Mouse (Mus musculus): Measurements from ENCODE around the gene Dqx1. TPM values are rescaled to one million over a fixed set of nuclear protein-coding genes. Genes with fewer than 3 reads are reported as not detected.

Gene Dqx1
- polyA plus RNA-seq, 1 experiment from 2014 or later, result 6.1 TPM

DNA sequence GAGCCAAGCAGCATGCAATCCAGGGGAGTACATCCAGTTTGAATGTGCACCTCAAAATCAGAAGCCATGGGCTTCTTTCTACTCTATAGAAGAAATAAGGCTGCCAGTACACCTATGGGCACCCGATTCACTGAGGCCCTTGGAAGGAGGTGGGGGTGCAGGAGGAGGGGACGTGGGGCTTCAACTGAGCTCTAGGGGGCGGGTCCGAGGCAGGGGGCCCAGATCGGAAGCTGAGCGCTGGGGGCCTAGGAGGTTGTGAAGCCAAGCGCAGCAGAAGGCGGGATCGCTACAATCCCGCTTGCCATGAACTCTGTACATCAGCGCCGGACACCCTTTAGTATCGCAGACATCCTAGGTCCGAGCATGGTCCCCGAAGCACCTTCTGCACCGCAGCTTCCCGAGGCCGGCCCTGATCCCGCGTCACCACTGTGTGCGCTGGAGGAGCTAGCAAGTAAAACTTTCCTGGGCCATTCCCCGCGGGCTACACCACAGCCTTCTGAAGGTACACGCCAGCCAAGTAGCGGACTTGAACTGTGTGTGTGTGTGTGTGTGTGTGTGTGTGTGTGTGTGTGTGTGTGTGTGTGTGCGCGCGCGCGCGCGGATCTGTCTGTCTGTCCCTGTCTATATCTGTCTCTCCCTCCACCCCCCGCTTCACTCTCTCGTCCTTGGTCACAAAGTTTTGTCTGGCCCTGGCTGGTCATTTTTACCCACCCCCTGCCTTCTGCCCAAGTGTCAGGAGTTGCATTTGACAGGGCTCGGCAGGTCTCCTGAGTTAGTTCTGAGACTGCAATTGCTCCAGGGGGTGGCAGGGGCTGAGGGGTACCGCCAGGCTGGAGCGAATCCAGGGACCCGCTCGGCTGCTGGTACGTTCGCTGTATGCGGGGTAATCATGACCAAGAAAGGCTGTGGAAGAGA lies 28.7 kb downstream of the Dqx1 start, which contains the start of gene Lbx2:
TSS of gene Lbx2 (plus strand) at position 247 of the 915 bp plus-strand sequence.
- 4% methylated on average over 41 of the region's 42 CpGs for WGBS
- H3K4me2 ChIP-seq, result peak within 1 kb of the TSS; percentile 55
- H3K9ac ChIP-seq (ENCODE audit: low read depth, low read length), result no peak within 1 kb of the TSS
- ATAC-seq (replicated peaks; ENCODE audit: low FRiP score) (no peak), DNase-seq (ENCODE audit: low spot score) (no peak)
- H3K4me1 ChIP-seq (replicated peaks; ENCODE audit: control insufficient read depth, insufficient read depth, low read length), result peaks cover 6% of the 10 kb centered on the region; the same call in 1 of the 2 replicates
- H3K4me3 ChIP-seq (ENCODE audit: low read depth, low read length), result peak within 1 kb of the TSS; percentile 30
- no peak within 1 kb of the TSS for H3K27ac ChIP-seq (ENCODE audit: low read depth, low read length)
- H3K36me3 ChIP-seq (ENCODE audit: control insufficient read depth, insufficient read depth, low read length), result peaks cover 7% of the 10 kb centered on the region; the same call in 1 of the 2 replicates
- no peaks in the 10 kb centered on the region for H3K9me3 ChIP-seq (ENCODE audit: control insufficient read depth, low read length)
- H3K27me3 ChIP-seq (replicated peaks; ENCODE audit: control insufficient read depth, insufficient read depth, low read length), result peaks cover 85% of the 10 kb centered on the region

DNA sequence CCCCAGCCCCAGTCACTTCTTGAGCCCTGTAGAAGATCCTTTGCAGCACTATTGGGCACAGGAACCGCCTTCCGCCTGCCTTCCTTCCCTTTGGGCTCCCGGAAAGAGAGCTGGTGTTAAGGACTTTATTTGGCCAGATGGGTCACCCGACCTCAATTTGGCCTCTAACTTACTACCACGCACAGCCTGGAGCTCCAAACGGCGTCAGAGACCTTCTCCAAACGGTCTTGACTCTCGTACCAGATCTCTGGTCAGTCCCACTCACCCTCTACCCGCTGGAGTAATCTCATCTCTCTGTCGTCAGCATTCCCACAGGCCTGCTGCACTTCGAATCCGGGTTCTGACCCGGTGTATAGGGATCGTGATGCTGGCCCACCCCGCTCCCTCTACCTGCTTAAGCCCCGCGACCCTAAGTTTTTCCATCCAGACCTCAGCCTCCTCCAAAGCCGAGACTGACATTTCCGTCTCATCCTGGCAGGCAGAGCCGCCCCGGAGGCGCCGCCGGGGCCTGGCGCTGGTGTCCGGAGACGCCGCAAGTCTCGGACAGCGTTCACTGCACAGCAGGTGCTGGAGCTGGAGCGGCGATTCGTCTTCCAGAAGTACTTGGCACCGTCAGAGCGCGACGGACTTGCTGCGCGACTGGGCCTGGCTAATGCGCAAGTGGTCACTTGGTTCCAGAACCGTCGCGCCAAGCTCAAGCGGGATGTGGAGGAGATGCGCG lies 29.7 kb downstream of the Dqx1 start:
- ATAC-seq (replicated peaks; ENCODE audit: low FRiP score), result no peak
- Histone ChIP-seq H3K4me1 (replicated peaks; ENCODE audit: control insufficient read depth, insufficient read depth, low read length) (peaks cover 6% of the 10 kb centered on the region; the same call in 1 of the 2 replicates), H3K27ac (ENCODE audit: low read depth, low read length) (no peak overlapping the region), H3K36me3 (ENCODE audit: control insufficient read depth, insufficient read depth, low read length) (peaks cover 2% of the 10 kb centered on the region; the same call in 1 of the 2 replicates), H3K4me2 (peak overlapping the region; percentile 54), H3K27me3 (replicated peaks; ENCODE audit: control insufficient read depth, insufficient read depth, low read length) (peaks cover 83% of the 10 kb centered on the region), H3K9me3 (ENCODE audit: control insufficient read depth, low read length) (no peaks in the 10 kb centered on the region), H3K4me3 (ENCODE audit: low read depth, low read length) (peak overlapping the region; percentile 30), H3K9ac (ENCODE audit: low read depth, low read length) (no peak overlapping the region)
- 3% methylated on average over 47 of the region's 47 CpGs for WGBS
- DNase-seq (ENCODE audit: low spot score), result no peak

DNA sequence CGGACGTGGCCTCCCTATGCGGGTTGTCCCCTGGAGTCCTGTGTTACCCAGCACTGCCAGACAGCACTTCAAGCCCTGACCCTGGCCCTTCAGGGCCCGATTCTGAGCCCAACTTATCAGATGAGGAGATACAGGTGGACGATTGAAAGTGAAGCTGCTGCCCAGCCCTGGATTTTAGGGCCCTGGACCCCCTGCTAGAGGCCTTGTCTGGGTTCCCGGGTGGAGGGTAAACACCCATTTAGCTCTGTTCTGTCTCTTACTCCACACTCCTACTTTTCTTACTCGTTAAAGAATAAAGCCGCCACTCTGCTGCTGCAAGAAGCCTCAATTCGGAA lies 30.2 kb downstream of the Dqx1 start:
- Histone ChIP-seq H3K27ac (ENCODE audit: low read depth, low read length) (no peak overlapping the region), H3K4me2 (peak overlapping the region; percentile 54), H3K4me1 (replicated peaks; ENCODE audit: control insufficient read depth, insufficient read depth, low read length) (peaks cover 6% of the 10 kb centered on the region; the same call in 1 of the 2 replicates), H3K4me3 (ENCODE audit: low read depth, low read length) (peak overlapping the region; percentile 30), H3K36me3 (ENCODE audit: control insufficient read depth, insufficient read depth, low read length) (no peaks in the 10 kb centered on the region), H3K27me3 (replicated peaks; ENCODE audit: control insufficient read depth, insufficient read depth, low read length) (peaks cover 77% of the 10 kb centered on the region), H3K9ac (ENCODE audit: low read depth, low read length) (no peak overlapping the region), H3K9me3 (ENCODE audit: control insufficient read depth, low read length) (no peaks in the 10 kb centered on the region)
- 13% methylated on average over 9 of the region's 9 CpGs for WGBS
- ATAC-seq (replicated peaks; ENCODE audit: low FRiP score) (no peak), DNase-seq (ENCODE audit: low spot score) (no peak)

- no peak for DNase-seq (ENCODE audit: low spot score)
- Histone ChIP-seq H3K4me1 (replicated peaks; ENCODE audit: control insufficient read depth, insufficient read depth, low read length) (no peaks in the 10 kb centered on the region), H3K36me3 (ENCODE audit: control insufficient read depth, insufficient read depth, low read length) (no peaks in the 10 kb centered on the region), H3K4me2 (no peak overlapping the region), H3K9ac (ENCODE audit: low read depth, low read length) (no peak overlapping the region), H3K27me3 (replicated peaks; ENCODE audit: control insufficient read depth, insufficient read depth, low read length) (peaks cover 31% of the 10 kb centered on the region), H3K9me3 (ENCODE audit: control insufficient read depth, low read length) (no peaks in the 10 kb centered on the region), H3K4me3 (ENCODE audit: low read depth, low read length) (no peak overlapping the region), H3K27ac (ENCODE audit: low read depth, low read length) (no peak overlapping the region)
- ATAC-seq (replicated peaks; ENCODE audit: low FRiP score), result no peak
- WGBS, result 37% methylated on average over 6 of the region's 6 CpGs
These were observed 34.9 kb downstream of the Dqx1 start for GRCm38 (mm10) chr6:83092416-83093127.

DNA sequence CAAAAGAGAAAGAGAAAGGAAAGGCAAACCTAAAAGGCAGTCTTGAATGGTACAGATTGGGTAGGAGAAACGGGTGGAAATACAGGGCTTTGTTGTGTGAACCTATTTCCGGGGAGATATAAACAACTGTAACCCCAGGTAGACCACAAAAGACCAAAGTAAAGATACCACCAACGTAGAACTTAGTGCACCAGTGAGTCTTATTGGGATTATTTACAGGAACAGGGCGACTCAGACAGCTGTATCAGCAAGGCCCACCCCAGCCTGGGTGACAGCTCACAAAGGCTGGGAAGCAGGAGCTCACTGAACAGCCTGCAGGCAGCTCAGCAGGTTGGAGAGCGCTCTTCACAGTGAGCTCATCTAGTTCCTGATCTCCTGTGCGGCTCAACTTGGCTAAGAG lies 38.3 kb downstream of the Dqx1 start:
- H3K36me3 ChIP-seq (ENCODE audit: control insufficient read depth, insufficient read depth, low read length), result no peaks in the 10 kb centered on the region
- H3K27me3 ChIP-seq (replicated peaks; ENCODE audit: control insufficient read depth, insufficient read depth, low read length), result no peaks in the 10 kb centered on the region; the same call in none of the 2 replicates
- DNase-seq (ENCODE audit: low spot score) (no peak), ATAC-seq (replicated peaks; ENCODE audit: low FRiP score) (no peak)
- no peaks in the 10 kb centered on the region for H3K9me3 ChIP-seq (ENCODE audit: control insufficient read depth, low read length)
- peaks cover 3% of the 10 kb centered on the region; the same call in 1 of the 2 replicates for H3K4me1 ChIP-seq (replicated peaks; ENCODE audit: control insufficient read depth, insufficient read depth, low read length)
- WGBS, result 30% methylated on average over 6 of the region's 6 CpGs
- no peak overlapping the region for H3K4me2 ChIP-seq
- no peak overlapping the region for H3K4me3 ChIP-seq (ENCODE audit: low read depth, low read length)
- no peak overlapping the region for H3K27ac ChIP-seq (ENCODE audit: low read depth, low read length)
- H3K9ac ChIP-seq (ENCODE audit: low read depth, low read length), result no peak overlapping the region

DNA sequence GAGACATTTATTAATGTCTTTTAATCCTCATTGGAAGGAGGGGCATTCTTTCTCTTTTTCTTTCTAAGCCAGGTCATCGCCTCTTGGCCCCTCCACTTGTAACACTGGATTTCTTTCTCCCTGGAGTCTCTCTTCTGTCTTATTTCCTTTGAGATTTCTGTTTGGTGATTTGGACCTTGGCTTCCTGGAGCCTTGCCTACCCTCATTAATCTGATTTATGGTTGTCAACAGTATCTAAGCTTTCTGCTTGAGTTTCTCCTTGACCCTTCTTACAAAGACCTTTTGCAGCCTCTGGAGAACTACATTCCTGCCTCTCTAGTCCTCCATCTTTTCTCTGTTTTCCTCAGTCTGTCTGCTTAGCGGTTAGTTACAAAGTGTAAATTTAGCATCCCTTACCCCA lies 40.8 kb downstream of the Dqx1 start:
- Histone ChIP-seq H3K4me2 (no peak overlapping the region), H3K9me3 (ENCODE audit: control insufficient read depth, low read length) (no peaks in the 10 kb centered on the region), H3K9ac (ENCODE audit: low read depth, low read length) (no peak overlapping the region), H3K4me3 (ENCODE audit: low read depth, low read length) (no peak overlapping the region), H3K4me1 (replicated peaks; ENCODE audit: control insufficient read depth, insufficient read depth, low read length) (peaks cover 20% of the 10 kb centered on the region), H3K36me3 (ENCODE audit: control insufficient read depth, insufficient read depth, low read length) (no peaks in the 10 kb centered on the region), H3K27ac (ENCODE audit: low read depth, low read length) (no peak overlapping the region), H3K27me3 (replicated peaks; ENCODE audit: control insufficient read depth, insufficient read depth, low read length) (no peaks in the 10 kb centered on the region; the same call in none of the 2 replicates)
- 59% methylated on average over 2 of the region's 2 CpGs for WGBS
- DNase-seq (ENCODE audit: low spot score) (no peak), ATAC-seq (replicated peaks; ENCODE audit: low FRiP score) (no peak)

GRCm38 (mm10) chr6:83101316-83101687 lies 43.7 kb downstream of the Dqx1 start, which contains the start of the genes Ccdc142 and Gm42688:
TSS of gene Ccdc142 (plus strand) at chr6:83101601.
TSS of gene Gm42688 (plus strand) at chr6:83101617.
- H3K4me1 ChIP-seq (replicated peaks; ENCODE audit: control insufficient read depth, insufficient read depth, low read length), result peaks cover 23% of the 10 kb centered on the region
- peak within 1 kb of the TSS; percentile 95 for H3K9ac ChIP-seq (ENCODE audit: low read depth, low read length)
- H3K27me3 ChIP-seq (replicated peaks; ENCODE audit: control insufficient read depth, insufficient read depth, low read length), result no peaks in the 10 kb centered on the region; the same call in none of the 2 replicates
- peak; percentile 86 for ATAC-seq (replicated peaks; ENCODE audit: low FRiP score)
- peak within 1 kb of the TSS; percentile 100 for H3K4me2 ChIP-seq
- H3K4me3 ChIP-seq (ENCODE audit: low read depth, low read length), result peak within 1 kb of the TSS; percentile 87
- under 1% methylated on average over 25 of the region's 25 CpGs for WGBS
- no peaks in the 10 kb centered on the region for H3K9me3 ChIP-seq (ENCODE audit: control insufficient read depth, low read length)
- peaks cover 2% of the 10 kb centered on the region; the same call in 1 of the 2 replicates for H3K36me3 ChIP-seq (ENCODE audit: control insufficient read depth, insufficient read depth, low read length)
- peak within 1 kb of the TSS; percentile 87 for H3K27ac ChIP-seq (ENCODE audit: low read depth, low read length)
- DNase-seq (ENCODE audit: low spot score), result peak; percentile 78
